Mouse (Mus musculus) cerebellum, adult 11 months (tissue): Measurements from ENCODE around the gene Sned1.
"Not testable (repeated sequence)": the region's sequence is repeated elsewhere in the genome, so short reads cannot be mapped to it uniquely, and the experiment has no call there.

ENCODE experiments used
- DNase-seq: peaks from one replicate; pipeline ENCODE4 v3.0.0; 2022

The Sned1 gene

GRCm38 (mm10) chr1:93235576-93236544 is at the start of gene Sned1:
Sned1 (plus strand) TSS chr1:93235841.
- peak; percentile 79 for DNase-seq

GRCm38 (mm10) chr1:93190726-93191305 is 44.8 kb upstream of the Sned1 start:
- no peak for DNase-seq

GRCm38 (mm10) chr1:93194961-93195360 is 40.7 kb upstream of the Sned1 start:
- no peak for DNase-seq

- DNase-seq, result not testable (repeated sequence)
Observed at GRCm38 (mm10) chr1:93197454-93197853, 38.2 kb upstream of the Sned1 start.

GRCm38 (mm10) chr1:93197916-93198315 is 37.7 kb upstream of the Sned1 start:
- no peak for DNase-seq

- no peak for DNase-seq
Observed at GRCm38 (mm10) chr1:93206277-93206970, 29.2 kb upstream of the Sned1 start.

GRCm38 (mm10) chr1:93207536-93208064 is 28.0 kb upstream of the Sned1 start:
- DNase-seq, result no peak

GRCm38 (mm10) chr1:93210213-93210641 is 25.4 kb upstream of the Sned1 start:
- DNase-seq, result peak; percentile 25

GRCm38 (mm10) chr1:93211019-93211418 is 24.6 kb upstream of the Sned1 start:
- DNase-seq, result no peak

- no peak for DNase-seq
Observed at GRCm38 (mm10) chr1:93211549-93212220, 24.0 kb upstream of the Sned1 start.

- no peak for DNase-seq
Observed at GRCm38 (mm10) chr1:93212441-93212840, 23.2 kb upstream of the Sned1 start.

- no peak for DNase-seq
Observed at GRCm38 (mm10) chr1:93214612-93215011, 21.0 kb upstream of the Sned1 start.

- no peak for DNase-seq
Observed at GRCm38 (mm10) chr1:93216839-93217497, 18.7 kb upstream of the Sned1 start.

- no peak for DNase-seq
Observed at GRCm38 (mm10) chr1:93217530-93217929, 18.1 kb upstream of the Sned1 start.

- no peak for DNase-seq
Observed at GRCm38 (mm10) chr1:93220776-93221175, 14.9 kb upstream of the Sned1 start.

- DNase-seq, result no peak
Observed at GRCm38 (mm10) chr1:93223972-93224371, 11.7 kb upstream of the Sned1 start.

GRCm38 (mm10) chr1:93225226-93225625 is 10.4 kb upstream of the Sned1 start:
- no peak for DNase-seq

- no peak for DNase-seq
Observed at GRCm38 (mm10) chr1:93225731-93226520, 9.7 kb upstream of the Sned1 start.

GRCm38 (mm10) chr1:93227303-93227975 is 8.2 kb upstream of the Sned1 start:
- peak; percentile 32 for DNase-seq

GRCm38 (mm10) chr1:93227976-93228365 is 7.7 kb upstream of the Sned1 start:
- DNase-seq, result no peak

- no peak for DNase-seq
Observed at GRCm38 (mm10) chr1:93229221-93229620, 6.4 kb upstream of the Sned1 start.
